Mouse (Mus musculus) telencephalon, adult 2 months (tissue): ENCODE measurements around the gene Mapk12.

ENCODE experiments used
- DNase-seq: peaks from one replicate; pipeline ENCODE4 v3.0.0-alpha.2; 2011; ENCODE audit warnings: low read depth, low spot score

Mapk12 gene

DNA sequence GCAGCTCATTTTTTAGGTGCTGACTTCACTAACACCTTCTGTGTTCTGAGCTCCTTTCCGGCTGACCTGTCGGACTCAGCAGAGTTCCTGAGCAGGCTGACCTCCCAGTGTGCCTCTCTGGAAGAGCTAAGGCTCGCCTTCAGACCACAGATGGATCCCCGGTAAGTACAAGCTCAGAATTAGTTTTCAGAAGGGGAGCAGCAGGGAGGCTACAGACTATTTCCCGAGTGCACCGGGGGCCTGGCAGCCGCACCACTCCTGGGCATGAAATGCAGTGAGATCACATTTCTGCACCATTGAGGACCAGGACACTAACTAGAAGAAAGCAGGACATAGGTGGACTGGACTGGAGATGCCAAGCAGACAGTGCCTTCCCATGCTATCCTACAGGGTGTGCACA lies 41.9 kb downstream of the Mapk12 start:
- DNase-seq = no peak

DNA sequence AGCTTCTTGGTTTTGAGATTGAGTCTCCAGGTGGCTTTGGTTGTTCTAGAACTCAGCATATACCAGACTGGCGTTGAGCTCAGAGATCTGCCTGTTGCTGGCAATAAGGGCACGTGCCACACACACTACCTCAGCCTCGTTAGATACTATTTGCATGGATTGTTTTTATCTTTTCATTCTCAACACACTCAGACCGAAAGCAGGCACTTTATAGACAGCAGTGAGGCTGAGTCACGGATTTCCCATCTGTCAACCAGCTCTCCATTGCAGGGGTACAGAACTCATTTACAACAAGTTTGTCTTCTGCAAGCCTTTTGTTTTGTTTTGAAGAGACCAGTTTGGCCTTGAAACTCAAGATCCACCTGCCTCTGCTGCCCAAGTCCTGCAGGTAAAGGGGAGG lies 43.1 kb downstream of the Mapk12 start:
- no peak for DNase-seq

DNA sequence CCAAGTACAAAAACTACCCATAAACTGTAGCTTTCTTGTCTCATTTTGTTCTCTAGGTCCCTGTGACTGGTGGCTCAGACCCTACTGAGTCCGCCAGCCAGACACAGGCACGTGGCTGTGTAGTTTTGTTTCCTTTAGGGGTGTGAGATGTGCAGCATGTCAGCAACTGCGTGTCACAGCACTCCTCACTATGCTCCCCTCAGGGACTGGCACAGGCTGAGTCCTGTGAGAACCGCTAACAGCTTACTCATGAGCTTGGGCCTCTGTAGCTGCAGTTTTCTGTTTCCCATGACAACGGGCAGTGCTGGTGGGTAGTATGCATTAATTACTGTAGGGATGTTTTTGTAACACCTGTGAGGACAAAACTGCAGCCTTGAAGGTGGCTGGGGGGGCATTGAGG lies 48.3 kb downstream of the Mapk12 start:
- DNase-seq = no peak

DNA sequence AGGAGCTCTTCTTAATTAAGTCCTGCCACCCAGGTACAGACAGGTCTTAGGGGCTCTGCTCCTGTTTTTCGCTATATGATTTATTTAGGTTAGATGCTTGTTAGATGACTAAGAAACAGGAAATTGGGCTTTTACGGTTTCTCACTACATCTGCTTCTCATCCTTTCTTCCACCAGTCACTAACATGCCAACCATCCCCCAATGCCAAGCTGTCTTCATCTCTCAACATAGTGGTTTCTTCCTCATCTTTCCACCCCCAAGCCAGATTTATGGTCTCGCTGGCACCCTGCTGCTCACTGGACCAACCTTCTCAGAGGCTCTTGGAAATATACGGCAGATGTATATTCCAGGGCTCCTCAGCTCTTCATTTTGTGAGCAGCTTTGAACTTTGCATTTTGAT lies 49.8 kb downstream of the Mapk12 start:
- DNase-seq = no peak

DNA sequence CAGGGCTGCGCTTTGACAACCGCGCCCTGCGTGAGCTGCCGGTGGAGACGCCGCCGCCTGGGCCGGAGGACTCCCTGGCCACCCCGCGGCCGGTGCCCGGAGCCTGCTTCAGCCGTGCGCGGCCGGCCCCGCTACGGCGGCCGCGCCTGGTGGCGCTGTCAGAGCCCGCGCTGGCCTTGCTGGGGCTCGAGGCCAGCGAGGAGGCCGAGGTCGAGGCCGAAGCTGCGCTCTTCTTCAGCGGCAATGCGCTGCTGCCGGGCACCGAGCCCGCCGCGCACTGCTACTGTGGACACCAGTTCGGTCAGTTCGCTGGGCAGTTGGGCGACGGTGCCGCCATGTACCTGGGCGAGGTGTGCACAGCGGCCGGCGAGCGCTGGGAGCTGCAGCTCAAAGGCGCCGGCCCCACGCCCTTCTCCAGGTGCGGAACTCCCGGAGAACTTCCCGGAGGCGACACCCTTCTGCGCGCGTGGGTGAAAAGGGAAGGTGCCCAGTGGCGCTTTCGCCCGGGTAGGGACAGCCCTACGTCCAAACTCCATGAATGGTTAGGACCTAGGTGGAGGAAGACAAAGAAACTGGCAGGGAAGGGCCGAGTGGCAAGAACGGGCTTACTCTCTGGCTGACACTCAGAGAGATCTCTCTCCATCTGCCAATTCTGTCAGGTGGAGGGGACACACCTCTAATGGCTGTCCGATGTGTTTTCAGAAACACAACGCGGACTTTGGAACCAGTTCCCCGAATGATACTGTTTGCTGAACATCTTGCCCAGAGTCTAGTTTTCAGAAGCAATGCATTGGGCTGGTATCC lies 51.1 kb downstream of the Mapk12 start:
- no peak for DNase-seq

DNA sequence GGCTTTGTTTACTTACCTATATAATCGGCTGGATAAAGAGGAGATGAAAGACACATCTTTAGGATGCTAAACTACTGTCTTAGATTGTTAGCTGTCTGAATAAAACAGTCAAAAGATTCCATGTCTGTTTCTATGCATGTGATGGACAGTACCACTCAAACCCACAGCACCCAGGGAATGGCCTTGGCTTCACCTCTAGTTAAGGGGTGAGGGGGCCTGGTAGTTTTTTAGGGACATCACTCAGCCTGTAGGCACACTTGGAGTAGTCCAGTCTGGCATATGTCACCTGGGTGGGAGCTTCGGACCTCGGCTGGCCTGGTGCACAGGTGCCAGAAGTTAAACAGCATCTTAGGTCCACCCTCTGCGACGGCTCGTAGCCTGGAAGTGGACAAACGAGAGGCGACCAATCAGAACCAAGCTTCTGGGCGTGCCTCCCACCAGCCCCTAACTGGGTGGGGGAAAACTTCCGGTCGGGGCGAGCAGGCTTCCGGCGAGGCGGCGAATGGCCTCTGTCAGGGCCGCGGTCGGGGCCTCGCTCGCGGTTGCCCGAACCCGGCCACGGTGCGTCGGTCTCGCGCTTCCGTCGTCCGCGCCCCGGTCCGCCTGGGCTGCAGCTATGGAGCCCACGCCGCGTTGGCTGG lies 51.8 kb downstream of the Mapk12 start, which contains the start of gene Selenoo:
Gene Selenoo (plus strand): TSS at position 478 of the 641 bp plus-strand sequence.
- peak; percentile 93 for DNase-seq

DNA sequence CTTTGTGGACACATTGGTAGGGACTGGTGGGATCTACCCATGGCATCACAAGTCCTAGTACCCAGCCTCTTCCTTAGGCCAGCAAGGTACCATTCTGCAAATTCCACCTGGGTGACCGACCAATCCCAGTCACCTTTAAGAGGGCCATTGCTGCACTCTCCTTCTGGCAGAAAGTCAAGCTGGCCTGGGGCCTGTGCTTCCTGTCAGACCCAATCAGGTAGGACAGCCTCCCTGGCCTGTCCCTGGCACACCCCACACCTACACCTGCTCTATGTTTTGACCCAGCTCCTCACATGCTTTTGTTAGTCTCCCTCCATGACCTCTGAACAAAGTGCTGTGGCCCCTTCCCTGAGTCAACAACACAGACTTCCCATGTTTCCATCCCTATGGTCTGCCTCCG lies 55.7 kb downstream of the Mapk12 start:
- DNase-seq = no peak

DNA sequence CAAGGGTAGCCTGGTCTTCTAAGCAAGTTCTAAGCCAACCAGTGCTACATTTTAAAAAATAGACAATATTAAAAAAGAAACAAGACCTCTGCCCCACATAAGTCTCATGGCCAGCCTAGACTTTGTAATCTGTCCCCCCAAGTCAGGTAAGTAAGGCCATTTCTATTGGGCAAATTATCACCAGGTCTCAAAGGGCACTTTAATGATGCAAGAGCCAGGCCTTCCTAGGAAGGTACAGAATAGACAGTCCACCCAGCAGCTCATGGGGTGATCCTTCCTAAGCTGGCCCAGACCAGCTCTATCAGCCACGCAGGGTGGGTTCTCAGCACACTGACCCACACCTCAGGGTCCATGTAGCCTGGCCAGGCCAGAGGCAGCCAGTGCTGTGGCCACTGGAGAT lies 56.6 kb downstream of the Mapk12 start:
- DNase-seq = no peak
